Mouse (Mus musculus): ENCODE measurements at regions not wholly inside any gene's neighbourhood (a gene's known extent, or its start where the extent isn't known, plus 50 kb on each side); places are given as distances from the start of the nearest gene placed in this dataset.
"Not testable (repeated sequence)": the region's sequence is repeated elsewhere in the genome, so short reads cannot be mapped to it uniquely, and the experiment has no call there.

GRCm38 (mm10) chr13:99742507-99742906 lies 158.4 kb downstream of the Cartpt start:
- no peak for DNase-seq (ENCODE audit: low spot score in 2 of 2)

- DNase-seq (ENCODE audit: low spot score in 2 of 2), result no peak
Measured at GRCm38 (mm10) chr13:99741981-99742380, 158.9 kb downstream of the Cartpt start.

- peak in 1 of 2 experiments; percentile 44 for DNase-seq (ENCODE audit: low spot score in 2 of 2)
Measured at GRCm38 (mm10) chr13:99739420-99739819, 161.5 kb downstream of the Cartpt start.

- DNase-seq (ENCODE audit: low spot score in 2 of 2), result peak; percentile 46 to 85
Measured at GRCm38 (mm10) chr13:99737271-99737670, 163.6 kb downstream of the Cartpt start.

- no peak for DNase-seq (ENCODE audit: low spot score in 2 of 2)
Measured at GRCm38 (mm10) chr13:99729145-99729544, 171.7 kb downstream of the Cartpt start.

GRCm38 (mm10) chr13:99724245-99724644 lies 176.6 kb downstream of the Cartpt start:
- no peak for DNase-seq (ENCODE audit: low spot score in 2 of 2)

GRCm38 (mm10) chr13:99723237-99723981 lies 177.5 kb downstream of the Cartpt start:
- DNase-seq (ENCODE audit: low spot score in 2 of 2), result no peak

- no peak for DNase-seq (ENCODE audit: low spot score in 2 of 2)
Measured at GRCm38 (mm10) chr13:99720566-99720965, 180.3 kb downstream of the Cartpt start.

- no peak for DNase-seq (ENCODE audit: low spot score in 2 of 2)
Measured at GRCm38 (mm10) chr13:99696559-99696890, 180.2 kb upstream of the Map1b start.

- DNase-seq (ENCODE audit: low spot score in 2 of 2), result no peak
Measured at GRCm38 (mm10) chr13:99695874-99696558, 179.7 kb upstream of the Map1b start.

GRCm38 (mm10) chr13:99679934-99680333 lies 163.6 kb upstream of the Map1b start:
- no peak for DNase-seq (ENCODE audit: low spot score in 2 of 2)

- DNase-seq (ENCODE audit: low spot score in 2 of 2), result no peak
Measured at GRCm38 (mm10) chr13:99679430-99679829, 163.1 kb upstream of the Map1b start.

- DNase-seq (ENCODE audit: low spot score in 2 of 2), result peak; percentile 64 to 92
Measured at GRCm38 (mm10) chr13:99676393-99676792, 160.1 kb upstream of the Map1b start.

GRCm38 (mm10) chr13:99675951-99676350 lies 159.6 kb upstream of the Map1b start:
- DNase-seq (ENCODE audit: low spot score in 2 of 2), result peak; percentile 61 to 89

GRCm38 (mm10) chr13:99672714-99673113 lies 156.4 kb upstream of the Map1b start:
- DNase-seq (ENCODE audit: low spot score in 2 of 2), result no peak

- no peak for DNase-seq (ENCODE audit: low spot score in 2 of 2)
Measured at GRCm38 (mm10) chr13:99671747-99672146, 155.4 kb upstream of the Map1b start.

GRCm38 (mm10) chr13:99669987-99670534 lies 153.7 kb upstream of the Map1b start:
- DNase-seq (ENCODE audit: low spot score in 2 of 2), result peak; percentile 31 to 60

GRCm38 (mm10) chr13:99668613-99669012 lies 152.3 kb upstream of the Map1b start:
- DNase-seq (ENCODE audit: low spot score in 2 of 2), result peak in 1 of 2 experiments; percentile 5

GRCm38 (mm10) chr13:99666086-99666485 lies 149.7 kb upstream of the Map1b start:
- no peak for DNase-seq (ENCODE audit: low spot score in 2 of 2)

GRCm38 (mm10) chr13:99663422-99663821 lies 147.1 kb upstream of the Map1b start:
- DNase-seq (ENCODE audit: low spot score in 2 of 2), result not testable (repeated sequence)

GRCm38 (mm10) chr13:99647661-99648204 lies 131.4 kb upstream of the Map1b start:
- DNase-seq (ENCODE audit: low spot score in 2 of 2), result no peak

GRCm38 (mm10) chr13:99644771-99645170 lies 128.4 kb upstream of the Map1b start:
- DNase-seq (ENCODE audit: low spot score in 2 of 2), result no peak
